Mouse (Mus musculus) left cerebral cortex, postnatal 4 days (tissue): ENCODE data around the gene Mipol1. TPM values are rescaled to one million over a fixed set of nuclear protein-coding genes. Genes with fewer than 3 reads are reported as not detected.
"Not testable (repeated sequence)": the region's sequence is repeated elsewhere in the genome, so short reads cannot be mapped to it uniquely, and the experiment has no call there.

Source experiments
- DNase-seq: peaks from one replicate; pipeline ENCODE4 v3.0.0-alpha.2; 2022
- intact Hi-C: fragments of 180-260 bp; cut with DNase I; formaldehyde crosslinking; loops from one replicate; pipeline ENCODE4 v1.15.1; 2025
- total RNA-seq, 2 experiments: library from RNA; stranded (reverse); gene quantifications; 2 replicates each; pipeline ENCODE4 v1.2.3; 2021

The Mipol1 gene
- 1 to 10 TPM; 4.6 to 5.1 TPM for total RNA-seq

- peak; percentile 93 for DNase-seq
- intact Hi-C loops, result no loop called here
These were observed at the start of gene Mipol1, which contains the start of gene Prps1l3 for GRCm38 (mm10) chr12:57230192-57230706. TSS of gene Mipol1 (plus strand) at chr12:57230427. TSS of gene Prps1l3 (plus strand) at chr12:57230412.

GRCm38 (mm10) chr12:57184401-57185147 is 45.7 kb upstream of the Mipol1 start:
- no peak for DNase-seq
- intact Hi-C loops, result loop anchor here (10.0 kb wide), 1 partner anchor 500 kb away; no protein-coding TSS in a partner anchor

GRCm38 (mm10) chr12:57185475-57185874 is 44.8 kb upstream of the Mipol1 start:
- no peak for DNase-seq
- intact Hi-C loops, result loop anchor here (10.0 kb wide), 1 partner anchor 501 kb away; no protein-coding TSS in a partner anchor

- intact Hi-C loops, result loop anchor here (10.0 kb wide), 1 partner anchor 501 kb away; no protein-coding TSS in a partner anchor
- DNase-seq, result no peak
These were observed 44.1 kb upstream of the Mipol1 start for GRCm38 (mm10) chr12:57186126-57186525.

GRCm38 (mm10) chr12:57187032-57187431 is 43.2 kb upstream of the Mipol1 start:
- DNase-seq, result no peak
- intact Hi-C loops, result loop anchor here (10.0 kb wide), 1 partner anchor 502 kb away; no protein-coding TSS in a partner anchor

- intact Hi-C loops, result no loop called here
- peak; percentile 43 for DNase-seq
These were observed 35.6 kb upstream of the Mipol1 start for GRCm38 (mm10) chr12:57194609-57195008.

- DNase-seq, result no peak
- intact Hi-C loops, result no loop called here
These were observed 34.0 kb upstream of the Mipol1 start for GRCm38 (mm10) chr12:57196286-57196607.

GRCm38 (mm10) chr12:57196608-57197362 is 33.4 kb upstream of the Mipol1 start:
- peak; percentile 13 for DNase-seq
- intact Hi-C loops, result no loop called here

- intact Hi-C loops, result no loop called here
- no peak for DNase-seq
These were observed 32.7 kb upstream of the Mipol1 start, which contains the start of gene Slc25a21 for GRCm38 (mm10) chr12:57197363-57198026. TSS of gene Slc25a21 (minus strand) at chr12:57197472.

GRCm38 (mm10) chr12:57198269-57198668 is 32.0 kb upstream of the Mipol1 start:
- intact Hi-C loops, result no loop called here
- DNase-seq, result no peak

GRCm38 (mm10) chr12:57199427-57199826 is 30.8 kb upstream of the Mipol1 start:
- no peak for DNase-seq
- intact Hi-C loops, result no loop called here

- no peak for DNase-seq
- intact Hi-C loops, result no loop called here
These were observed 28.3 kb upstream of the Mipol1 start for GRCm38 (mm10) chr12:57201901-57202300.

- DNase-seq, result no peak
- intact Hi-C loops, result no loop called here
These were observed 25.9 kb upstream of the Mipol1 start for GRCm38 (mm10) chr12:57204276-57204851.

- DNase-seq, result peak; percentile 80
- intact Hi-C loops, result no loop called here
These were observed 18.6 kb upstream of the Mipol1 start for GRCm38 (mm10) chr12:57211353-57212311.

GRCm38 (mm10) chr12:57212463-57212862 is 17.8 kb upstream of the Mipol1 start:
- DNase-seq, result peak; percentile 1
- intact Hi-C loops, result not testable (repeated sequence)

- no peak for DNase-seq
- intact Hi-C loops, result no loop called here
These were observed 3.8 kb upstream of the Mipol1 start for GRCm38 (mm10) chr12:57226411-57226810.

- no peak for DNase-seq
- intact Hi-C loops, result no loop called here
These were observed 2.5 kb upstream of the Mipol1 start for GRCm38 (mm10) chr12:57227776-57228175.

- no peak for DNase-seq
- intact Hi-C loops, result no loop called here
These were observed 524 bp upstream of the Mipol1 start for GRCm38 (mm10) chr12:57229703-57230102.

- peak; percentile 14 for DNase-seq
- intact Hi-C loops, result no loop called here
These were observed 1.1 kb downstream of the Mipol1 start for GRCm38 (mm10) chr12:57231085-57231875.
